Mouse (Mus musculus) ES-Bruce4 (cell line): ENCODE measurements around the gene Agl. TPM values are rescaled to one million over a fixed set of nuclear protein-coding genes. Genes with fewer than 3 reads are reported as not detected.

ENCODE experiments used
- H3K27ac ChIP-seq: 2 replicates; pipeline ENCODE4 v1.5.1; 2012; ENCODE audit warnings: low read length, inconsistent platforms; ENCODE audit not compliant: insufficient read depth
- H3K27me3 ChIP-seq: 2 replicates; pipeline ENCODE4 v1.6.1; 2012; ENCODE audit warnings: mild to moderate bottlenecking, low read length, inconsistent platforms; ENCODE audit not compliant: control insufficient read depth, poor library complexity, insufficient read depth, severe bottlenecking
- H3K36me3 ChIP-seq: 2 replicates; pipeline ENCODE4 v1.6.1; 2012; ENCODE audit warnings: inconsistent platforms, mild to moderate bottlenecking, low read length, moderate library complexity; ENCODE audit not compliant: control insufficient read depth, poor library complexity, insufficient read depth, severe bottlenecking
- H3K4me1 ChIP-seq: one replicate; pipeline ENCODE4 v1.8.1; 2011; ENCODE audit warnings: low read length; ENCODE audit not compliant: control insufficient read depth, insufficient read depth
- H3K4me3 ChIP-seq: 2 replicates; pipeline ENCODE4 v1.5.1; 2011; ENCODE audit warnings: low read depth, mild to moderate bottlenecking, low read length
- H3K9ac ChIP-seq: 2 replicates; pipeline ENCODE4 v1.6.1; 2012; ENCODE audit warnings: low read depth, mild to moderate bottlenecking, inconsistent platforms; ENCODE audit not compliant: poor library complexity, severe bottlenecking
- H3K9me3 ChIP-seq: replicated peaks from 2 replicates; pipeline ENCODE4 v1.6.1; 2012; ENCODE audit warnings: mild to moderate bottlenecking, low read length, inconsistent platforms; ENCODE audit not compliant: control insufficient read depth, poor library complexity, insufficient read depth, severe bottlenecking
- CTCF ChIP-seq: IDR thresholded peaks from one replicate; pipeline ENCODE4 v1.8.1; 2011; ENCODE audit warnings: low read depth, low read length
- EP300 ChIP-seq: IDR thresholded peaks from 2 replicates; pipeline ENCODE4 v1.6.1; 2011; ENCODE audit warnings: low read depth, low read length; ENCODE audit not compliant: insufficient read depth
- POLR2A ChIP-seq: IDR thresholded peaks from one replicate; pipeline ENCODE4 v1.8.1; 2011; ENCODE audit warnings: low read length; ENCODE audit not compliant: insufficient read depth
- polyA plus RNA-seq: library from polyadenylated mRNA; stranded (reverse); fragments of >200 nt; gene quantifications from 2 replicates; pipeline ENCODE4 v1.2.4, GENCODE M21; 2011; ENCODE audit warnings: low read depth; ENCODE audit not compliant: missing spikeins, insufficient read depth, insufficient read length

Gene Agl
- polyA plus RNA-seq, 1 experiment, result 15.2 TPM

DNA sequence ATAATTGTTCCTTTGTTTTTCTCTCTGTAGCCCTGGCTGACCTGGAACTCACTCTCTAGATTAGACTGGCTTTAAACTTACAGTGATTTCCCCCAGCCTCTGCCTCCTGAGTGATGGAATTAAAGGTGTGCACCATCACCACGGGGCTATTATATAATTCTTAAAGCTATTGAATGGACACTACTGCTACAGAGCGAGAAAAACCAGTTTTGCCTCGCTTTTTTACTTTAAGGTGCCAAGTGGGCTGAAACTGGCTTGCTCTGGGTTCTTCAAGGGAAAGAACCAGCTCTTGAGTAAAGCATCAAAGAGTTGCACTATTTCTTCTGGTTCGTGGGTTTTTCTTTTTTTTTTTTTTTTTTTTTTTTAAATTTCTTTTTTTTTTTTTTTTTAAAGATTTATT lies 85.0 kb downstream of the Agl start:
- peaks cover 2% of the 10 kb centered on the region for H3K4me1 ChIP-seq

DNA sequence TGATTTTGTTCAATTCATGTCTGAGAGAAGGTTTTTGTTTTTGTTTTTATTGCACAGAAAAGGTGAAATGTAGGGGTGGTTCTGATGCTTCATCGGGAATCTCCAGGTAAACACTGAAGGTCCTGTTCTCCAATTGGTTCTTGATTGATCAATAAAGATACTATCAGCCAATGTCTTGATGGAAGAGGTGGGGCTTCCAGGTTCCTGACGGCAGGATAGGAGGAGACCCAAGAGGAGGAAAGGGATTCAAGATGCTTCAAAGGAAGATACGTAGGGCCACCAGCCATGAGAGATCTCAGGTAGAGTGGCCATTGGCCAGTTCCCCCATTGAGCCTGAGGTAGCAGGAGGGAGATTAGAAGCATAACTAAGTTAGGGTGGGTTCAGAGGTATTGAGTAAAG lies 89.0 kb downstream of the Agl start:
- H3K27ac ChIP-seq, result no peak overlapping the region
- H3K4me3 ChIP-seq, result peak overlapping the region; percentile 75
- TF ChIP-seq EP300 (no peak), POLR2A (no peak), CTCF (no peak)
- H3K4me1 ChIP-seq, result no peaks in the 10 kb centered on the region
- no peaks in the 10 kb centered on the region for H3K9me3 ChIP-seq
- no peaks in the 10 kb centered on the region for H3K27me3 ChIP-seq
- no peaks in the 10 kb centered on the region for H3K36me3 ChIP-seq
- no peak overlapping the region; the same call in 1 of the 2 replicates for H3K9ac ChIP-seq

More for the DNA sequence above, 85.0 kb downstream of the Agl start:
- no peaks in the 10 kb centered on the region for H3K27me3 ChIP-seq
- TF ChIP-seq EP300 (no peak), CTCF (no peak), POLR2A (no peak)
- H3K9me3 ChIP-seq, result no peaks in the 10 kb centered on the region
- no peak overlapping the region; the same call in 1 of the 2 replicates for H3K27ac ChIP-seq
- no peaks in the 10 kb centered on the region for H3K36me3 ChIP-seq
- no peak overlapping the region for H3K4me3 ChIP-seq
- no peak overlapping the region for H3K9ac ChIP-seq

DNA sequence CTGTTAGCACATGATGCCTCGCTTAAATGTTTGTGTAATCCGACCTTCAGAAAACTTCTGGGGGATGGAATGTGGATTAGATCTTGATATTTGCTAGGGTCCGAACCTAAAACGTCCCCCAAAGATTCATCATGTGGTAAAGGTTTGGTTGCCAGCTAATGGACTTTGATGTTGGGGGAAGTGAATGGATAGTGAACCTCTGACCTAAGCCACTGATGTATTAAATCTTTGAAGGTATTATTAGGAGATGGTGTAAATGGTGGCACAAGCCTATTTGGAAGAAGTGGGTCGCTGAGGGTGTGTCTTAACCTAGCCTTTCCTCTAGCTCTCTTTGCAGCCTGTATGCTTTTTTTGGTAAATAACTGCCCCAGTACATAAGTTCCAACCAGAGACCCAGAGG lies 94.9 kb downstream of the Agl start:
- peak overlapping the region; percentile 91 for H3K9ac ChIP-seq
- H3K4me3 ChIP-seq, result no peak overlapping the region
- no peak overlapping the region for H3K27ac ChIP-seq
- no peak for TF ChIP-seq POLR2A
- TF ChIP-seq EP300, result no peak
- no peaks in the 10 kb centered on the region for H3K9me3 ChIP-seq
- peaks cover 3% of the 10 kb centered on the region for H3K4me1 ChIP-seq
- H3K27me3 ChIP-seq, result peaks cover 3% of the 10 kb centered on the region; the same call in 1 of the 2 replicates
- H3K36me3 ChIP-seq, result no peaks in the 10 kb centered on the region

DNA sequence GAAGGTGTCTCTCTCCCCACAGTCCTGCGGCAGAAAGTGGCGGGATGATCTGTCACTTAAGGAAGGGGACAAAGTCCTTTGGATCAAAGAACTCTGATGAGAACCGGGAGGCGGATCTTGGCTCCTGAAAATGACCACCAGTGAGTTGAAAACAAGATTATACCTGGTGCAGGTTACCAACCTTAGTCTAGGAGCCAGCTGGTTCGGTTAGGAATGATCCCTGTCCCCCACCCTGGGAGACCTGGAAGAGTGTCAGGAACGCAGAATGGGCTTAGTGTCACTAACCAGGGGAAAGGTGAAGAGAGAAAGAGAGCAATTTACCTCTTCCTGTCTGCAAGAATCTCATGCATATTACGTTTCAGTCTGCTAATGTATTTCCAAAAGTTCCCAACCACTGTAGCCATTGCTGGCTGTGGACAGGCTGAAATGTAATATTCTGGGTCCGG lies 95.5 kb downstream of the Agl start, which contains the start of gene Slc35a3:
Slc35a3 (minus strand) TSS at position 396 of the 446 bp plus-strand sequence.
- Histone ChIP-seq H3K9me3 (no peaks in the 10 kb centered on the region), H3K27me3 (peaks cover 3% of the 10 kb centered on the region; the same call in 1 of the 2 replicates), H3K36me3 (no peaks in the 10 kb centered on the region), H3K4me3 (peak within 1 kb of the TSS; percentile 97), H3K4me1 (peaks cover 3% of the 10 kb centered on the region), H3K27ac (no peak within 1 kb of the TSS), H3K9ac (peak within 1 kb of the TSS; percentile 91)
- TF ChIP-seq EP300 (no peak), CTCF (no peak), POLR2A (no peak)

DNA sequence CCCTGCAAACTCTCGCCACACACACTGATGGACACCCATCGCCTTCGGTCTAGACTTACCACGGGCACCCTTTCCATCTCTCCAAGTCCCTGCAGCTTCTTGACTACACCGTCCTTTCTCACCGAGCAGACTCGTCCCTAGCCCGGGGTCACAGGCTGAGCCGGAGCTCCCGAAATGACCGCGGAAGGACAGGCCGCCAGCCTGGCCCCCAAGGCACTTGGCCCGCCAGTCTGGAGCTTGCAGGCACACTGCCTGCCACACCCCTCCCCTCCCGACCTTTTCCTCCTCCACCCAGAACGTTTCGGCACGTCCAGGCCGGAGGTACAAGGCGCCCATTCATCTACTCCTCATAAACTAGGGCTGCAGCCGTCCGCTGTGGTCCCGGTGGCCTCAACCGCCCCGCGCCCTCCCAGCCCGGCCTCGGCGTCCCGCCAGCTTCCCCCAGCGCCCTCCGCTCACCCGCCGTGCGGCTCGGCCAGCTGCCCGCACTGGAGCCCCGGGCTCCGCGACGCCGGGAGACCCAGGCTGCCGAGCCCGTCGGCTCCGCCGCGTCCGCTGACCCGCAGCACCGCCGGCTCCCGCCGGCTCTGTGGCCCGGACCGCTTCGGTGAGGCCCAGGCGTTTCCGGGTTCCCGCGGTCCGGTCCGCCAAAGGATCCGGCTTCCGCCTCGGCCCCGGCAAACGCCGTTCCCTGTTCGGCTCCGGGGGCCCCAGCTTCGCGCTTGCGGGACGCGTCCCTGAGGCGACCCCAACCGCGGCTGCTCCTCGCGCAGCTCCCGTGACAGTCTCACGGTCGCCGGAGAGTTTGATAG lies 96.1 kb downstream of the Agl start:
- Histone ChIP-seq H3K27ac (no peak overlapping the region), H3K4me1 (peaks cover 3% of the 10 kb centered on the region), H3K36me3 (no peaks in the 10 kb centered on the region), H3K4me3 (peak overlapping the region; percentile 97), H3K9me3 (no peaks in the 10 kb centered on the region), H3K27me3 (peaks cover 3% of the 10 kb centered on the region; the same call in 1 of the 2 replicates), H3K9ac (peak overlapping the region; percentile 91)
- TF ChIP-seq CTCF, result no peak
- no peak for TF ChIP-seq EP300
- no peak for TF ChIP-seq POLR2A

DNA sequence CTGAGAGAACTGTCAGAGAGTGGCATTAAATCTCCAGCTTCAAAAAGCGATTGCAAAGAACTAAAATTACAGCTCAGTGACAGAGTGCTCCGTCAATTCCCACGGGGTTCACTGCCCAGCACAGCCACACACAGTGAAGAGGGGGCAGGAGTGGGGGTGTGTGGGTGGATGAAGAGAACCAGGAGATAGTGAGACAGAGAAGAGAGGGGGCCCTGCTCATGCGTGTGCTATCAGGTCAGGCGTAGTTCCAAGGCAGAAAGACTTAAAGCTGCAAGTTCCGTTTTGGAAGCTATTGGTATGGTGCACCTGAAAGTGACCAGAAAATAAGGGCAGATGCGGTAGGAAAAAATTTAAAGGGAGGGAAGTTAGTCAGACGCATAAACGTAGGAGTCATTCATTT lies 97.0 kb downstream of the Agl start:
- H3K27ac ChIP-seq, result no peak overlapping the region
- H3K9ac ChIP-seq, result no peak overlapping the region
- no peaks in the 10 kb centered on the region; the same call in 1 of the 2 replicates for H3K36me3 ChIP-seq
- peaks cover 3% of the 10 kb centered on the region; the same call in 1 of the 2 replicates for H3K27me3 ChIP-seq
- peaks cover 3% of the 10 kb centered on the region for H3K4me1 ChIP-seq
- 0 out of 2 replicates have a peak overlapping the region, but pooled peaks have one; percentile 4 for H3K4me3 ChIP-seq
- TF ChIP-seq CTCF, result no peak
- no peak for TF ChIP-seq EP300
- no peak for TF ChIP-seq POLR2A
- no peaks in the 10 kb centered on the region for H3K9me3 ChIP-seq
